Mouse (Mus musculus) megakaryocyte, embryonic 14.5 days (primary cell): ENCODE results near the gene Ankrd13d.

Experiments
- FLI1 ChIP-seq: IDR thresholded peaks from 2 replicates; pipeline ENCODE4 v1.6.1; 2012; ENCODE audit warnings: low read length, inconsistent platforms, mixed read lengths
- GATA1 ChIP-seq: IDR thresholded peaks from 3 replicates; pipeline ENCODE4 v1.6.1; 2012; ENCODE audit warnings: mixed read lengths, low read length, inconsistent platforms, borderline replicate concordance

GRCm38 (mm10) chr19:4317181-4317580, 34.2 kb upstream of the Ankrd13d start:
- TF ChIP-seq GATA1 (no peak), FLI1 (no peak)
